Comparison of ENCODE assay signal across 8 mouse cellular contexts in the genomic region with DNA sequence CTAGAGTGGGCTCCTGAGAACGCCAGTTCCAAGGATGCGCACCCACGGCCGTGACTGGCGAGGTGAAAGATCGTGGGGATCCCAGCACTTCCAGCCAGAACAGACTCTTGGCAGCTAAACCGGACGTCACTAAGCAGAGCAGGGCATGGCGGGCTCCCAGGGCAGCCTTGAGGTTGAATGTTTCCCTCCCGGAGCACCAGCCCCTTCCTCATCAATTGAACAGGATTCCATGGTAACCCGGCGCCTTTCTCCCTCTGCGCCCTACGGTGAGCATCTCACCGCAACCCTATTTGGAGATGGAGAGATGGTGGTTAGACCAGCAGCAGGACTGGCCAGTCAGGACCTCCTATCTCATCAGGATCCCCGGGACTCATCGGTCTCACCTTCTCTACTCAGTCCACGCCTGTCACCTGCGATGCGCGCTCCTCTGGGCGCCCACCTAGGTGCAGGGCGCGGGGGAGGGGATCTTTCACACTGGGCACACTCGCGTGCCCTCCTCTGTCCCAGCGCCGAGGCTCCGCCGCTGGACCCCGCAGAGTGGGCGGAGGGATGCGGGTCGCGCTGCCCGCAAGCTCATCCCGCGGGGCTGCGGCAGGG. TPM values are rescaled to one million over a fixed set of nuclear protein-coding genes. Genes with fewer than 3 reads are reported as not detected.
DNase-seq lines count a peak whose midpoint lies in the region; ATAC-seq and TF ChIP-seq lines count a peak whose summit lies in the region.

No protein-coding gene starts in this region.

- no peak for TF ChIP-seq POLR2A in lung, adult 2 months (IDR thresholded peaks at IDR 0.05; ENCODE audit: borderline replicate concordance, extremely low read depth, low read depth, low read length)

- TF ChIP-seq CTCF in gastrocnemius, adult 2 months (IDR thresholded peaks at IDR 0.05): no peak
- no peak for TF ChIP-seq CTCF in E14TG2a.4 (conservative IDR thresholded peaks at IDR 0.05; ENCODE audit: low read length)
- no peak for TF ChIP-seq CTCF in lung, adult 2 months (IDR thresholded peaks at IDR 0.05; ENCODE audit: insufficient read depth, low read length)

- no peaks in the 10 kb centered on the region for H3K36me3 ChIP-seq in E14TG2a.4 (ENCODE audit: insufficient read depth, low read length)
- H3K36me3 ChIP-seq in forebrain, embryonic 14.5 days (ENCODE audit: control insufficient read depth, insufficient read depth, low read length): no peaks in the 10 kb centered on the region
- H3K36me3 ChIP-seq in liver, embryonic 16.5 days (ENCODE audit: control insufficient read depth, insufficient read depth): no peaks in the 10 kb centered on the region

- H3K27ac ChIP-seq in gastrocnemius, adult 2 months: no peak overlapping the region
- H3K27ac ChIP-seq in forebrain, embryonic 14.5 days (ENCODE audit: low read depth, low read length): no peak overlapping the region
- H3K27ac ChIP-seq in liver, embryonic 16.5 days (ENCODE audit: low read length): no peak overlapping the region

- peaks cover 66% of the 10 kb centered on the region for H3K27me3 ChIP-seq in E14TG2a.4 (ENCODE audit: insufficient read depth, low read length)
- H3K27me3 ChIP-seq in forebrain, embryonic 14.5 days (replicated peaks; ENCODE audit: control insufficient read depth, insufficient read depth, low read length): peaks cover 48% of the 10 kb centered on the region
- peaks cover 55% of the 10 kb centered on the region for H3K27me3 ChIP-seq in liver, embryonic 16.5 days (ENCODE audit: control insufficient read depth, insufficient read depth, low read depth, low read length)

- peak overlapping the region; percentile 99 for H3K4me2 ChIP-seq in forebrain, embryonic 14.5 days (ENCODE audit: low read length)
- H3K4me2 ChIP-seq in liver, embryonic 16.5 days (ENCODE audit: low read depth, low read length): peak overlapping the region; percentile 75

- peak overlapping the region; percentile 72 for H3K4me3 ChIP-seq in gastrocnemius, adult 2 months
- peak overlapping the region; percentile 80 for H3K4me3 ChIP-seq in E14TG2a.4 (replicated peaks; ENCODE audit: low read length)
- peak overlapping the region; percentile 59 for H3K4me3 ChIP-seq in forebrain, embryonic 14.5 days (ENCODE audit: low read depth, low read length)
- H3K4me3 ChIP-seq in liver, embryonic 16.5 days (ENCODE audit: low read depth, low read length): peak overlapping the region; percentile 58
- no peak overlapping the region for H3K4me3 ChIP-seq in lung, adult 2 months (replicated peaks; ENCODE audit: extremely low read depth, low read depth, low read length)

- WGBS in forebrain, embryonic 14.5 days: 1% methylated on average over 34 of the region's 39 CpGs
- WGBS in liver, embryonic 16.5 days (ENCODE audit: insufficient replicate concordance): 2% methylated on average over 39 of the region's 39 CpGs
- 3% methylated on average over 39 of the region's 39 CpGs for WGBS in lung, adult 2 months

- no peaks in the 10 kb centered on the region for H3K9me3 ChIP-seq in E14TG2a.4 (ENCODE audit: low read length)
- no peaks in the 10 kb centered on the region for H3K9me3 ChIP-seq in forebrain, embryonic 14.5 days (replicated peaks; ENCODE audit: control insufficient read depth, low read length)
- H3K9me3 ChIP-seq in liver, embryonic 16.5 days (replicated peaks; ENCODE audit: control insufficient read depth, low read length): no peaks in the 10 kb centered on the region

- 0 out of 2 replicates have a peak, but pooled peaks have one; percentile 21 for ATAC-seq in forebrain, embryonic 14.5 days
- ATAC-seq in liver, embryonic 16.5 days (ENCODE audit: low read depth): no peak

- DNase-seq in gastrocnemius, adult 2 months: no peak
- DNase-seq in gastrocnemius, postnatal 14 days: no peak
- no peak for DNase-seq in forebrain, embryonic 14.5 days (ENCODE audit: low spot score)
- no peak for DNase-seq in adrenal gland, adult 2 months
- no peak for DNase-seq in adrenal gland, adult 18-20 months (ENCODE audit: low spot score in 2 of 2)
- DNase-seq in lung, adult 2 months: no peak

- peaks cover 54% of the 10 kb centered on the region for H3K4me1 ChIP-seq in E14TG2a.4 (replicated peaks; ENCODE audit: low read depth, low read length)
- H3K4me1 ChIP-seq in forebrain, embryonic 14.5 days (ENCODE audit: control insufficient read depth, insufficient read depth, low read length): peaks cover 22% of the 10 kb centered on the region
- H3K4me1 ChIP-seq in liver, embryonic 16.5 days (ENCODE audit: control insufficient read depth, low read depth, low read length): peaks cover 6% of the 10 kb centered on the region
- peaks cover 6% of the 10 kb centered on the region for H3K4me1 ChIP-seq in lung, adult 2 months (ENCODE audit: control insufficient read depth, insufficient read depth, low read length)

- intact Hi-C loops in gastrocnemius, adult 2 months (cut with DNase I): no loop called here
- intact Hi-C loops in gastrocnemius, postnatal 14 days (cut with DNase I; ENCODE audit: low total_unique reads): no loop called here

- H3K9ac ChIP-seq in forebrain, embryonic 14.5 days (ENCODE audit: low read length): peak overlapping the region; percentile 62
- H3K9ac ChIP-seq in liver, embryonic 16.5 days (ENCODE audit: low read depth, low read length): no peak overlapping the region

RNA-seq across cellular contexts. Expression of a gene that starts 0.3 kb away (rescaled TPM):
- under 1 TPM; 0.59 to 0.64 TPM for total RNA-seq in gastrocnemius, adult 2 months (2021)
- total RNA-seq in gastrocnemius, postnatal 14 days (2021): 1 to 10 TPM in 1 of 2 experiments, under 1 TPM in 1; 0.78 to 1.4 TPM
- 8.0 and 10.0 TPM in 2 replicates for polyA plus RNA-seq in forebrain, embryonic 14.5 days (2014; fragmentation: Nextera tagmentation; extraction: Ambion mirVana)
- 1.3 and 1.9 TPM in 2 replicates for polyA plus RNA-seq in liver, embryonic 16.5 days (2015; fragmentation: Nextera tagmentation; extraction: Ambion mirVana)
- total RNA-seq in adrenal gland, adult 2 months (2021): 100 to 1,000 TPM; 109 to 185 TPM
- polyA plus RNA-seq in adrenal gland, adult 2 months (2012; rRNA removed): 737 and 1,088 TPM in 2 replicates
- total RNA-seq in adrenal gland, adult 18-20 months (2021): 100 to 1,000 TPM; 149 to 166 TPM
- polyA plus RNA-seq in lung, adult 2 months (2012; rRNA removed): 5.0 and 6.1 TPM in 2 replicates

RNA-seq across cellular contexts. Expression of a gene that starts 50.7 kb away (rescaled TPM):
- 10 to 100 TPM; 11.8 to 13.3 TPM for total RNA-seq in gastrocnemius, adult 2 months (2021)
- 10 to 100 TPM in 1 of 2 experiments, 1 to 10 TPM in 1; 9.5 to 13.4 TPM for total RNA-seq in gastrocnemius, postnatal 14 days (2021)
- polyA plus RNA-seq in forebrain, embryonic 14.5 days (2014; fragmentation: Nextera tagmentation; extraction: Ambion mirVana): 109 and 147 TPM in 2 replicates
- 16.5 and 18.2 TPM in 2 replicates for polyA plus RNA-seq in liver, embryonic 16.5 days (2015; fragmentation: Nextera tagmentation; extraction: Ambion mirVana)
- total RNA-seq in adrenal gland, adult 2 months (2021): 10 to 100 TPM; 52.6 to 95.2 TPM
- 93.6 and 106 TPM in 2 replicates for polyA plus RNA-seq in adrenal gland, adult 2 months (2012; rRNA removed)
- total RNA-seq in adrenal gland, adult 18-20 months (2021): 10 to 100 TPM; 59.9 to 62.9 TPM
- polyA plus RNA-seq in lung, adult 2 months (2012; rRNA removed): 31.9 and 33.9 TPM in 2 replicates

Comparison
In these comparisons a context has a peak if more than half of its experiments do, and no peak if none do; other contexts are left out.
1. RNA of a gene that starts 0.3 kb away (total RNA-seq): 109 to 185 TPM in adrenal gland, adult 2 months and 149 to 166 TPM in adrenal gland, adult 18-20 months; 0.78 to 1.4 TPM in gastrocnemius, postnatal 14 days and 0.59 to 0.64 TPM in gastrocnemius, adult 2 months; every median in the first group is over 10 times any median in the second.